Mouse (Mus musculus): Measurements from ENCODE around the gene Ggps1.
A peak's percentile ranks its signal among the peaks of the same experiment; 100 is the strongest.
"Not testable (repeated sequence)": the region's sequence is repeated elsewhere in the genome, so short reads cannot be mapped to it uniquely, and the experiment has no call there.

Ggps1 gene

DNA sequence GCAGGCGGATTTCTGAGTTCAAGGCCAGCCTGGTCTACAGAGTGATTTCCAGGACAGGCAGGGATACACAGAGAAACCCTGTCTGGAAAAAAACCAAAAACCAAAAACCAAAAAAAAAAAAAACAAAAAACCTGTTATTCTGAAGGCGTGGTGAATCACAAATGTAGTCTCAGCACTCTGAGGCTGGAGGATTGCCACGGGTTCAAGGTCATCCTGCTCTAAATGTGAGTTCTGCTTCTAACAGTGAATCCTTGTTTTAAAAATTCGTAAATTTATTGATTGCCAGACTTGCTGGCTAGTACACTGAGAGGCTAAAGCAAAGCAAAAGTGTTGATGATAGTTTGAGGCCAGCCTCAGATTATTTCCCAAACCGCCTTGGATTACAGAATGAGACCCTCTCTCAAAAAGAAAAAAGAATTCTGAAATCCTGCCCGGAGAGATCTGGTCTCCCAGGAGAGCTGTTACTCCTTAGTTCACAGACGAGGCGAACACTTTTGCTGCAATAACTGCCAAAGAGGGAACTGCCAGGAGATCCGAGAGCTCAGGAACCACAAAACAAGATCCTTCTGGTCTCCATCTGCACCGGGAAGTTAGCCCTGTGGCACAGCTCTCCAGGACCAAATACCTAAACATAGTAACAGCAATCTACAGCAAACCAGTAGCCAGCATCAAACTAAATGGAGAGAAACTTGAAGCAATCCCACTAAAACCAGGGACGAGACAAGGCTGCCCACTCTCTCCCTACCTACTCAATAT is 27.2 kb downstream of the Ggps1 start:
- no peak for DNase-seq

DNA sequence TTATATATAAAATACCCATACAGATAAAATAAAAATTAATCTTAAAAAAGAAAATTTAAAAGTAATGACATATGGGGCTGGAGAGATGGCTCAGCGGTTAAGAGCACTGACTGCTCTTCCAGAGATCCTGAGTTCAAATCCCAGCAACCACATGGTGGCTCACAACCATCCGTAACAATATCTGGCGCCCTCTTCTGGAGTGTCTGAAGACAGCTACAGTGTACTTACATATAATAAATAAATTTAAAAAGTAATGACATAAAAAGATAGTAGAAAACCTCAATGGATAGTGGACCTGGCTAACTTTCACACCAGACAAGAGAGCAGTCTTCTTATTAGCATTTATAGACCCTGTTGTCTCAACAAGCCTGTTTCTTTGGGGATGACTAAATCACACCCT is 27.9 kb downstream of the Ggps1 start:
- DNase-seq = not testable (repeated sequence)

DNA sequence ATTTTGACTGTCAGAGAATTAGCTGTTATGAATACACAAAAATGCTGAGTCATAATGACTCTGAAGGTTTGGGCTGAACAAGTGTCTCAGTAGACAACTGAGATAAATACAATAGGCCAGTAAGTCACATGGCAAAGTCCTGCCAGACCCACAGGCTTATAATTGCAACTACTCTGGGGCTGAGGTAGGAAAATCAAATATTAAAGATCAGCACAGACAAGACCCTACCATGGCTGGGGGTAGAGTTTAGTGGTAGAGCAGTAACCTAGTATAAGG is 29.3 kb downstream of the Ggps1 start:
- no peak for DNase-seq

DNA sequence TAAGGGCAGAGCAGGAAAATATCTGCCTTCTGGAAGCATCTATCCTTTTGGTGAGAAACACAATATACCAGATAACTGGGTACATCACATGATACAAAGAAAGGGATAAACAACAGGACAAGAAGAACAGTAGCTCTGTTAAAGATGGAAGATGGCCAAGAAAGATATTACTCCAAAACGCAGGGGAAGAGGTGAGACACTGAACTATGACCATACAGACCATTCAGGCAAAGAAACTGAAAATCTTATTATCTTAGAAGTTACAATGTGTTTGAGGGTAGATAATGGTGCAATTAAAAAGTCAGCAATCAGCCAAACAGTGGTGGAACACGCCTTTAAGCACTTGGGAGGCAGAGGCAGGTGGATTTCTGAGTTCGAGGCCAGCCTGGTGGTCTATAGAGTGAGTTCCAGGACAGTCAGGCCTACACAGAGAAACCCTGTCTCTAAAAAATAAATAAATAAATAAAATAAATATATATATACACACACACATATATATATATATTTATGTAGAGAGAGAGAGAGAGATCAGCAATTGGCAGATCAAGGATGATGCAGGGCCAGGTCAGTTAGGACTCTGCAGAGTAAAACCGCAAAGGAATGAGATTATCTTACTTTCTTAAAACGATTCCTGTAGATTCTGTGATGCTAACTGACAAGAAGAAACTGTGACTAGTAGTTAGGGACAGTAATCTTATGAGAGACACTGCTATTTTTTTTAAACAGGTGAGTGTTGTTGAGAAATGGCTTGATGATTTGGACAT is 29.8 kb downstream of the Ggps1 start:
- DNase-seq = no peak

DNA sequence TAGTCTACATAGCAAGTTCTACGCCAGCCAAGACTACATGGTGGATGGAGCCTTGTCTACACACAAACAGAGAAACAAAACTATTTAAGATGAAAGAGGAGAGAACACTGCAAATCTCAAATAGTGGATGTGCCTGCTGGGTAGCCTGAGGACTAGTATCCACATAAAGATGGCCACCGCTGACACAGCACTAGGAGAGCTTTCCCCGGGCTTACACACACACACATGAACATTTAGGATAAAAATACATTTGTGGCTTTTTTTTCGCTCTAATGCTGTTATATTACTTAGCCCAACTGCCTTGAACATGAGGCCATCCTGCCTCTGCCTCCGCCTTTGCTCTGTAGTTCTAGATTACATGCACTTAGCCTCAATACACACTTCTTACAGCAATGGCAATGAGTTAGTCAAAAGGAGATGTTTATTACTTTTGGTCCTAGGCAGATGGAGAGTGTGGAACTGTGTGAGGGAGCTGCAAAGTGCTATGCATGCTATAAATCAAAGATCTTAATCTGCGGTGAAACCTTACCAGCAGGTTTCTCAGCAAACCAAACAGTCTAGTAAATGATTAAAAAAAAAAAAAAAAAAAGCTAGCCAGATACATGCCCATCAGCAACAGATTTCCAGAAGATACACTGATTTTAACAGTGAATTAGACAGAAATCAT is 37.0 kb downstream of the Ggps1 start:
- DNase-seq = no peak

DNA sequence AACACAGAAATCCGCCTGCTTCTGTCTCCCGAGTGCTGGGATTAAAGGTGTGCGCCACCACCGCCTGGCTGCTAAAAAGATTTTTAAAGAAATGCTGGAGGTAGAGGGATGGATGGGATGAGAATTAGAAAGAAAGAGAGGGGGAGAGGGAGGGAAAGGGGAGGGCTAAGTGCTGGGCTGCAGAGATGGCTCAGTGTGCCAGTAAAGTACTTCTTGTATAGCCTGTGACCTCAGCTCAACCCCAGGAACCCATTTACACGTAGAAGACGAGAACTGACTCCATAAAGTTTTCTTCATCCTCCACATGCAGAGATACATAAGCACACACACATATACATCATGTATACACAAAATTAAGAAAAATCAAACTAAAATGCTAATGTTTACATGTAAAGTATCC is 37.7 kb downstream of the Ggps1 start:
- DNase-seq = no peak

DNA sequence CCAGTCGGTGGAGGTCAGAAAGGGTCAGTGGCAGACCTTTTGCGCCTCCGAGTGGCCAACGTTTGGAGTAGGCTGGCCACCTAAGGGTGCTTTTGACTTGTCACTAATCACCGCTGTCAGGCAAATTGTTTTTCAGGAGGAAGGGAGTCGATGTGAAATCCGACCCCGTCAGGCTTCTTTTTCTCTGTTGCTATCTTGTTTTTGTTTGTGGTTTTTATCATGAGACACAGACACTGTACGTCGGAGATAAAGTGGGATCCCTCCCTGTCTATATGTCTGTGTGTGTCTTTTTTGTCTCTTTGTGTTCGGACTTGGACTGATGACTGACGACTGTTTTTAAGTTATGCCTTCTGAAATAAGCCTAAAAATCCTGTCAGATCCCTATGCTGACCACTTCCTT is 41.9 kb downstream of the Ggps1 start:
- not testable (repeated sequence) for DNase-seq

DNA sequence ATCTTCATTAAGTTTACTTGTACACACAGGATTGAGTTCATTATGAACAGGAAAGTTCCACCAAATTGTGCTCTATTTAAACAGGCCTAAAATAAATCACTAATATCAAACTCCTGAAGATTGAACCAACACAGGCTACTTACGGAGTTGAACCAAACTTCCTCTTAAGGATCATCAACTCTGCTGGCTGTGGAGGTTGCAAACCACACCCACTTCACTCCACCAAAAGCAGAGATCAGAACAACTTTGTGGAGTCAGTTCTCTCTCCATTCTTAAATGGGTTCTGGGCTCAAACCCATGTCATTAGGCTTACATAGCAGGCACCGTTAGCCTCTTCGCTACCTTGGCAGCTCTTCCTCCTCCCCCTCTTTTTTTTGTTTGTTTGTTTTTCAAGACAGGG is 44.4 kb downstream of the Ggps1 start:
- DNase-seq = no peak

DNA sequence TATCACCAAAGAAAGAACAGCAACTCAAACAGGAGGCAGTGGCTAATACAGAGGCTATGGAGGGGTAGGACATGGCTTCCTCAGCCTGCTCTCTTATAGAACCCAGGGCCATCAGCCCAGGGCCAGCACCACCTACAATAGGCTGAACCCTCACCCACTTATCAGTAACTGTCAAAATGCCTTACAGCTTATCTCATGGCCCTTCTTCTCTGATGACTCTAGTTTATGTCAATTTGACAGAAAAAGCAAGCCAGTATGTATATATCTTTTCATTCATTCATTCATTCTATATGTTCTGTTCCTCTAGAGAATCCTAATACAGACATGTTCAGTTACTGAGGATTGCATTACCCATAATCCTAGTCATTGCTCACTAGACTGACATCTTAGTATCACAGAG is 45.0 kb downstream of the Ggps1 start:
- no peak for DNase-seq

DNA sequence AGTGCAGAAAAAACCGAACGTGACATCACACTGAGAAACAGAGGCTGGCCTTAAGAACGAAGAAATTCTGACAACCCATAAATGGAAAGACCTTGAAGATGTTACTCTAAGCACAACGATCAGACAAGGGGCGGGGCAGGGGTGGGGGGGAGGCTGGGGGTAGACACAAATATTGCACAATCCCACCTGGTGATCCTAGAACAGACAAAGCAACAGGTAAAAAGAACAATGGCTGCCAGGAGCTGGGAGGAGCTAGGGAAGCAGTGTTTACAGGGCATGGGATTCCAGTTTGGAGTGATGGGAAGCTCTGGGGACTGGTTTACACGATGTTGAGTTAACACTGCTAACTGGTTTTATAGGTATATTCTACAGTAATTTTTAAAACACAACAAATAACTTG is 47.7 kb downstream of the Ggps1 start:
- no peak for DNase-seq

DNA sequence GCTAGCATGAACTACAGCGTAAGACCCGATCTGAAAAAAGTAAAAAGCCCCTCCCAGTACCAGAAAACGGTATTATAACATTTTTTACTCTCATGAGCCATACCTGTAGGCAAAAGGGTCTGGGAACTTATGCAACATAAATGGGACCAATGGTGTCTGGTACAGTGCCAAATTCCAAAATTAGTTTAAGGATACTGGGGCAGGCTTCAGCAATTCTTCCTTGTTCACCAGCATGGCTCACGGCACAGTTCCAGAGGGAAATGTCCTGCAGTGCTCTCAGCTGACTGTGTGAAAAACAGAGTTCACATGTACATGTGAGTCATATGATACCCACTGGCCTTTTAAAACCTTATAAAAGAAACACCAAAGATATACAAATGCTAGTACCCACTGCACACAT is 48.7 kb downstream of the Ggps1 start:
- peak; percentile 28 for DNase-seq

DNA sequence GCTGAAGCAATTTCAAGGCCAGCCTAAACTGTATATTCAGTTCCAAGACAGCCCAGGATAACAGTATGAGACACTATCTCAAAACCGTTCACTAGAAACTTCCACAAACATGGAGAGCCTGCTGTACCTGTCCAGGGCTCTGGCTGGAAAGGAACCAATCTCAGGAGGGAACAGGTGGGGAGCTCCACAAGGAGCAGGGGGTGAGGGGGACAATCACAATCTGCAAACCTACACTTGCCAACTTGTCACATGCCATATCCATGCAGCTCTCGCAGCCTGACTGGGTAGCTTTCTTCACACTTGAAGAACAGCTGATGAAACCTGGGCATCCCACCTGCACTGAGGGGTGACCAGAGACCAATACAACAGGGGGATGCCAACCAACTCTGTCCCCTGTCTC is 49.3 kb downstream of the Ggps1 start:
- DNase-seq = peak; percentile 21

DNA sequence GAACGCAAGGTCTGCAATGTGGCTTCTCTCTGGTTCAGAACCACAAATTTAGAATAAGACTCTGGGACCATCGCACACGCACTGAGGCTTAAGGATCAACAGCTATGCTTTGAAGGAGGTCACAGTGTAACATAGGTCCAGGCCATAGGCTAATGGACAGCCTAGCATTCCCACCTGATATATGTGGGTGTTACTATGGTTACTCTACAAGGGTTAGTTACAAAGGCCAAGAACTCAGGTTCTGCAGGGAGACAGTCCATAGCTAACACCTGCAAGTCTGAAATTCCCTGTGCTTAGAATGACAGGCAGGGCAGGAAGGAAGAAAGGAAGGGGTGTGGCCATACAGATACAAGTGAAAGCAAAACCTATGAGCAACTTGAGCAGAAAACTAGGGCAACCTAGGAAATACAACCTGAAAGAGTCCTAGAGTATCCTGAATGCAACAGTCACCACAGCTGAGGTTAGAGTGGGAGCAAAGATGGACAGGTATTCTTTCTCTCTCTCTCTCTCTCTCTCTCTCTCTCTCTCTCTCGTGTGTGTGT is 51.8 kb downstream of the Ggps1 start:
- no peak for DNase-seq

DNA sequence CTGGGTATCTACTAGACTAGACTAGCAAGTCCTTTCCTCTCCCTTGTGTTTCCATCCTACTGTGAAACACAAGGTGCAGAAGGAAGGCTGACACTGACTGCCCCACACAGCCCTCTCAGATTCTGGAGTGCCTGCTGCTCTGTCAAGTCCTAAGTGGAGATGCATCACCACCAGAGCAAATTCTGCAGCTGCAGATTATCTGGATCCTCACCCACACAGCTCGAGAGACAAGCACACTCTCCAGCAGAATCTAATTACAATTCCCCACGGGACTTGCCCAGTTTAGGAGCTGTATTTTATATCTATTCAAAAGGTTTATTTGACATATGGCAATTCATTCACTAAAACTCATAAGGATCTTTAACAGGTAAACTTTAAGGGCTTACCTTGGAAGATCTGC is 57.2 kb downstream of the Ggps1 start:
- no peak for DNase-seq

DNA sequence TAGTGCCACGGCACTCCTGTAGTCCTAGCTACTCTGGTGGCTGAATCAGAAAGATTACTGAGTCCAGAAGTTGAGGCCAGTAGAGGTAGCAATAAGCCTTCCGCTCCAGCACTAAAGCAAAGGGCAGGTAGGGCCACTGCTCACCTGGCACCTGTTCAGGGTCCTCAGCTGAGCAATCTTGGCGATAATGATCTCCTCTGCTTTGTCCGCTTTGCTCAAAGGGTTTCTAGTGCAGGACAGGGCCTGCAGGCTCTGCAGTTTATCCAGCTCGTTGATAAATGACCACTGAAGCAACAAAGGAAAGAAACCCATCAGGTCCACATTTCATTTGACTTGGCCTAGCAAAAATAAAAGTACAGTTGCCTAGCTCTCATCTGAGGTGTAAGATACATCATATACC is 58.3 kb downstream of the Ggps1 start:
- DNase-seq = no peak

DNA sequence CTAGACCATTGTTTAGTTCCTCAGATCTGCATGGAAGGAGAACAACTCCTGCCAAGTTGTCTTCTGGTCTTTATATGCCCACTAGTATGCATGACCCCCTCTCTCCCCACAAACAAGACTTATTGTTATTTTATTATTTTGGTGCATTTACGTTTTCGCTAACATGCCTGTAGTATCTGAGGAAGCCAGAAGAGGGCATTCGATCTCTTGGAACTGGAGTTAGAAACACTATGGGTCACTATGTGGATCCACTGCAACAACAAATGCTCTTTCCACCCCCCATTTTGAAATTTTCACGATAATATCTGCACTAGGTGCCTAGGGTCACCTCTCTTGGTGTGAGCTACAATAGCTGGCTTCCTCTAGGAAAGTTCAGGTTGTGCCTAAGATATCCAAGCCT is 59.2 kb downstream of the Ggps1 start:
- DNase-seq = no peak

DNA sequence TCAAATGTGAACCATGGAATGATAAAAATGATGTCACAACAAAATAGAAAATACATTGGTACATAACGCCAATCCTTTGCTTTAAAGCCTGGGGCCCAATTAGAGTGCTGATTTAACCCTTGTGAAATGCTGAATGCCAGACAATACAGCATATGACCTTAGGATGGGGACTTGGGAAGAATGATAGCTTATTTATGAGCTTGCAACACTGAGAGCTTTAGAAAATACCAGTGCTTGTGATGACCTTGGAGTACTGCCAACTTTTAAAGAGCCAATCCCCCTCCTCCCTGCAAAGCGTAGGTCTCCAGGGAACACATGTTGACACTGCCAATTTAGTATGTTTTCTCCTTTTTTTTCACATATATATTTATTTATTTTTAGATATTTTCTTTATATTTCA is 60.6 kb downstream of the Ggps1 start:
- no peak for DNase-seq
